Comparison of ENCODE assay signal across 8 mouse cellular contexts in genomic region chr9:90198531-90199449, GRCm38 (mm10). TPM values are rescaled to one million over a fixed set of nuclear protein-coding genes. Genes with fewer than 3 reads are reported as not detected.
DNase-seq lines count a peak whose midpoint lies in the region; ATAC-seq and TF ChIP-seq lines count a peak whose summit lies in the region.

No protein-coding gene starts in this region.

- H3K4me1 ChIP-seq in embryonic facial prominence, embryonic 15.5 days: peaks cover 14% of the 10 kb centered on the region; the same call in 1 of the 2 replicates
- no peaks in the 10 kb centered on the region for H3K4me1 ChIP-seq in lung, embryonic 14.5 days (ENCODE audit: insufficient read depth)

- no peak overlapping the region for H3ac ChIP-seq in C2C12 (ENCODE audit: control insufficient read depth, insufficient read length, low read depth)

- peak; percentile 12 for ATAC-seq in frontal cortex, adult (ENCODE audit: low TSS enrichment)
- ATAC-seq in embryonic facial prominence, embryonic 15.5 days (ENCODE audit: insufficient number of reproducible peaks, low FRiP score, low TSS enrichment, low read depth): peak; percentile 7; the same call in 1 of the 2 replicates
- peak; percentile 36 for ATAC-seq in lung, embryonic 14.5 days (ENCODE audit: insufficient read depth)

- no peak overlapping the region for H3K9ac ChIP-seq in embryonic facial prominence, embryonic 15.5 days
- no peak overlapping the region for H3K9ac ChIP-seq in lung, embryonic 14.5 days

- H3K27ac ChIP-seq in embryonic facial prominence, embryonic 15.5 days (replicated peaks): 0 out of 2 replicates have a peak overlapping the region, but pooled peaks have one; percentile 4
- H3K27ac ChIP-seq in lung, embryonic 14.5 days (ENCODE audit: low read depth): no peak overlapping the region

- H3K36me3 ChIP-seq in C2C12 (ENCODE audit: control insufficient read depth, insufficient read depth): peaks cover 5% of the 10 kb centered on the region
- peaks cover 4% of the 10 kb centered on the region for H3K36me3 ChIP-seq in embryonic facial prominence, embryonic 15.5 days
- H3K36me3 ChIP-seq in lung, embryonic 14.5 days (ENCODE audit: insufficient read depth): peaks cover 61% of the 10 kb centered on the region

- intact Hi-C loops in heart, postnatal 14 days (cut with DNase I): no loop called here

- no peaks in the 10 kb centered on the region for H3K27me3 ChIP-seq in C2C12 (ENCODE audit: control insufficient read depth, insufficient read depth, insufficient read length)
- no peaks in the 10 kb centered on the region for H3K27me3 ChIP-seq in embryonic facial prominence, embryonic 15.5 days
- no peaks in the 10 kb centered on the region for H3K27me3 ChIP-seq in lung, embryonic 14.5 days (ENCODE audit: insufficient read depth, low read length)

- no peaks in the 10 kb centered on the region for H3K79me3 ChIP-seq in C2C12 (ENCODE audit: low read depth)

- no peak for DNase-seq in frontal cortex, postnatal 25 days (ENCODE audit: low spot score in 2 of 2)
- DNase-seq in heart, postnatal 14 days: peak; percentile 83 to 92
- peak; percentile 84 for DNase-seq in lung, embryonic 14.5 days
- DNase-seq in thymus, postnatal 4 days: no peak
- DNase-seq in thymus, postnatal 14 days: no peak

- WGBS in embryonic facial prominence, embryonic 15.5 days: 65% methylated on average over 10 of the region's 10 CpGs
- WGBS in lung, embryonic 14.5 days: 50% methylated on average over 10 of the region's 10 CpGs

- no peaks in the 10 kb centered on the region for H3K9me3 ChIP-seq in embryonic facial prominence, embryonic 15.5 days (replicated peaks)
- H3K9me3 ChIP-seq in lung, embryonic 14.5 days (ENCODE audit: low read depth, low read length): no peaks in the 10 kb centered on the region

- H3K79me2 ChIP-seq in C2C12 (ENCODE audit: control insufficient read depth, insufficient read depth): no peaks in the 10 kb centered on the region

- no peak overlapping the region for H3K4me3 ChIP-seq in C2C12 (ENCODE audit: insufficient read depth, poor library complexity, severe bottlenecking)
- H3K4me3 ChIP-seq in embryonic facial prominence, embryonic 15.5 days (replicated peaks): no peak overlapping the region
- no peak overlapping the region for H3K4me3 ChIP-seq in lung, embryonic 14.5 days (ENCODE audit: low read depth, low read length)

- no peak overlapping the region for H3K4me2 ChIP-seq in embryonic facial prominence, embryonic 15.5 days (replicated peaks)
- no peak overlapping the region for H3K4me2 ChIP-seq in lung, embryonic 14.5 days

- TF ChIP-seq CTCF in C2C12 (IDR thresholded peaks at IDR 0.05; ENCODE audit: control insufficient read depth, insufficient read depth, insufficient read length): no peak
- TF ChIP-seq CTCF in lung, embryonic 14.5 days (IDR thresholded peaks at IDR 0.05; ENCODE audit: low read depth): no peak

TF ChIP-seq in C2C12, 6 proteins besides CTCF, POLR2A, EP300 and RAD21:
- TF ChIP-seq FOSL1 (IDR thresholded peaks at IDR 0.05; ENCODE audit: insufficient read depth, low read length, poor library complexity, severe bottlenecking): no peak
- TF ChIP-seq MAX (IDR thresholded peaks at IDR 0.05): no peak
- TF ChIP-seq MYOG (IDR thresholded peaks at IDR 0.05; ENCODE audit: control insufficient read depth, extremely low read depth, insufficient read length): no peak
- TF ChIP-seq USF1 (IDR thresholded peaks at IDR 0.05; ENCODE audit: low read depth): peak; percentile 34
- TF ChIP-seq MYOD1 (IDR thresholded peaks at IDR 0.05; ENCODE audit: control insufficient read depth, insufficient read length, low read depth): no peak
- TF ChIP-seq CEBPB (IDR thresholded peaks at IDR 0.05; ENCODE audit: low read depth): no peak

RNA-seq across cellular contexts. Expression of gene Adamts7, which starts 35.9 kb away (rescaled TPM):
- 9.8 TPM for polyA plus RNA-seq in C2C12 (2012; fragmentation: generic; extraction: Trizol)
- 14.7 and 15.6 TPM in 2 replicates for polyA plus RNA-seq in embryonic facial prominence, embryonic 15.5 days (2015; fragmentation: Nextera tagmentation; extraction: Ambion mirVana)
- 10 to 100 TPM; 23.4 to 27.5 TPM for total RNA-seq in heart, postnatal 14 days (2021)
- 23.8 and 30.4 TPM in 2 replicates for polyA plus RNA-seq in lung, embryonic 14.5 days (2014; fragmentation: Nextera tagmentation; extraction: Ambion mirVana)

Comparison
In these comparisons a context has a peak if more than half of its experiments do, and no peak if none do; other contexts are left out.
1. DNase-seq: peak in heart, postnatal 14 days (2 of 2) and lung, embryonic 14.5 days (single experiment); none in frontal cortex, postnatal 25 days (0 of 2), thymus, postnatal 4 days (single experiment) and thymus, postnatal 14 days (single experiment).
2. Peak in every context shown above with its lines, with median percentiles within 50 percentile points of each other: ATAC-seq.